Mouse (Mus musculus): ENCODE measurements around the gene Mvb12b.

GRCm38 (mm10) chr2:33689155-33689879 is 198.4 kb downstream of the Mvb12b start:
- no peak for TF ChIP-seq CTCF (conservative IDR thresholded peaks at IDR 0.05; ENCODE audit: low read length)
- TF ChIP-seq NANOG (IDR thresholded peaks at IDR 0.05; ENCODE audit: borderline replicate concordance, low read length) = no peak

Measured in E14TG2a.4 (cell line).